Mouse (Mus musculus): Measurements from ENCODE around the gene Sik3. TPM values are rescaled to one million over a fixed set of nuclear protein-coding genes. Genes with fewer than 3 reads are reported as not detected.
A peak's percentile ranks its signal among the peaks of the same experiment; 100 is the strongest.

Gene Sik3
- polyA plus RNA-seq, 2 experiments: 13.7 to 23.9 TPM

- Histone ChIP-seq H3K9me3 (ENCODE audit: control insufficient read depth, low read length) (no peaks in the 10 kb centered on the region), H3K4me1 (ENCODE audit: control insufficient read depth, insufficient read depth, low read length) (peaks cover 7% of the 10 kb centered on the region; the same call in 1 of the 2 replicates), H3K4me2 (replicated peaks; ENCODE audit: low read depth, low read length, severe bottlenecking) (no peak overlapping the region), H3K36me3 (ENCODE audit: control insufficient read depth, insufficient read depth, low read length) (no peaks in the 10 kb centered on the region), H3K27ac (replicated peaks; ENCODE audit: low read depth, low read length) (no peak overlapping the region), H3K4me3 (replicated peaks; ENCODE audit: low read length) (no peak overlapping the region), H3K9ac (ENCODE audit: low read depth, low read length, severe bottlenecking) (no peak overlapping the region), H3K27me3 (ENCODE audit: control insufficient read depth, insufficient read depth, low read length) (no peaks in the 10 kb centered on the region)
- DNase-seq (ENCODE audit: low spot score): no peak
- ATAC-seq (ENCODE audit: low FRiP score, low read depth): no peak
- TF ChIP-seq POLR2A (IDR thresholded peaks at IDR 0.05; ENCODE audit: borderline replicate concordance, extremely low read depth, insufficient read depth, insufficient read length): no peak
- 92% methylated on average over 6 of the region's 6 CpGs for WGBS
Observed at GRCm38 (mm10) chr9:46092633-46093032, 80.0 kb downstream of the Sik3 start.

GRCm38 (mm10) chr9:46098360-46098985 lies 85.9 kb downstream of the Sik3 start:
- Histone ChIP-seq H3K27ac (replicated peaks; ENCODE audit: low read depth, low read length) (no peak overlapping the region), H3K27me3 (ENCODE audit: control insufficient read depth, insufficient read depth, low read length) (no peaks in the 10 kb centered on the region), H3K4me3 (replicated peaks; ENCODE audit: low read length) (no peak overlapping the region), H3K4me2 (replicated peaks; ENCODE audit: low read depth, low read length, severe bottlenecking) (no peak overlapping the region), H3K36me3 (ENCODE audit: control insufficient read depth, insufficient read depth, low read length) (no peaks in the 10 kb centered on the region), H3K9me3 (ENCODE audit: control insufficient read depth, low read length) (no peaks in the 10 kb centered on the region), H3K9ac (ENCODE audit: low read depth, low read length, severe bottlenecking) (no peak overlapping the region), H3K4me1 (ENCODE audit: control insufficient read depth, insufficient read depth, low read length) (peaks cover 20% of the 10 kb centered on the region)
- ATAC-seq (ENCODE audit: low FRiP score, low read depth) (no peak), DNase-seq (ENCODE audit: low spot score) (no peak)
- no peak for TF ChIP-seq POLR2A (IDR thresholded peaks at IDR 0.05; ENCODE audit: borderline replicate concordance, extremely low read depth, insufficient read depth, insufficient read length)
- 62% methylated on average over 15 of the region's 15 CpGs for WGBS

- H3K4me3 ChIP-seq (replicated peaks; ENCODE audit: low read length): no peak overlapping the region
- no peak for ATAC-seq (ENCODE audit: low FRiP score, low read depth)
- H3K27ac ChIP-seq (replicated peaks; ENCODE audit: low read depth, low read length): no peak overlapping the region
- no peak overlapping the region for H3K9ac ChIP-seq (ENCODE audit: low read depth, low read length, severe bottlenecking)
- no peak for DNase-seq (ENCODE audit: low spot score)
- H3K4me1 ChIP-seq (ENCODE audit: control insufficient read depth, insufficient read depth, low read length): peaks cover 20% of the 10 kb centered on the region
- WGBS: 71% methylated on average over 5 of the region's 5 CpGs
- no peaks in the 10 kb centered on the region for H3K36me3 ChIP-seq (ENCODE audit: control insufficient read depth, insufficient read depth, low read length)
- no peaks in the 10 kb centered on the region for H3K9me3 ChIP-seq (ENCODE audit: control insufficient read depth, low read length)
- no peak overlapping the region for H3K4me2 ChIP-seq (replicated peaks; ENCODE audit: low read depth, low read length, severe bottlenecking)
- H3K27me3 ChIP-seq (ENCODE audit: control insufficient read depth, insufficient read depth, low read length): no peaks in the 10 kb centered on the region
- TF ChIP-seq POLR2A (IDR thresholded peaks at IDR 0.05; ENCODE audit: borderline replicate concordance, extremely low read depth, insufficient read depth, insufficient read length): no peak
Observed at GRCm38 (mm10) chr9:46099107-46099506, 86.5 kb downstream of the Sik3 start.

GRCm38 (mm10) chr9:46103154-46103553 lies 90.5 kb downstream of the Sik3 start:
- 52% methylated on average over 7 of the region's 7 CpGs for WGBS
- H3K9me3 ChIP-seq (ENCODE audit: control insufficient read depth, low read length): no peaks in the 10 kb centered on the region

GRCm38 (mm10) chr9:46106105-46106504 lies 93.5 kb downstream of the Sik3 start:
- H3K27me3 ChIP-seq (ENCODE audit: control insufficient read depth, insufficient read depth, low read length): no peaks in the 10 kb centered on the region
- 83% methylated on average over 9 of the region's 9 CpGs for WGBS
- ATAC-seq (ENCODE audit: low FRiP score, low read depth) (no peak), DNase-seq (ENCODE audit: low spot score) (no peak)
- H3K4me3 ChIP-seq (replicated peaks; ENCODE audit: low read length): no peak overlapping the region
- no peak overlapping the region for H3K4me2 ChIP-seq (replicated peaks; ENCODE audit: low read depth, low read length, severe bottlenecking)
- H3K9me3 ChIP-seq (ENCODE audit: control insufficient read depth, low read length): no peaks in the 10 kb centered on the region
- TF ChIP-seq POLR2A (IDR thresholded peaks at IDR 0.05; ENCODE audit: borderline replicate concordance, extremely low read depth, insufficient read depth, insufficient read length): no peak
- no peak overlapping the region for H3K27ac ChIP-seq (replicated peaks; ENCODE audit: low read depth, low read length)
- H3K4me1 ChIP-seq (ENCODE audit: control insufficient read depth, insufficient read depth, low read length): peaks cover 12% of the 10 kb centered on the region
- H3K9ac ChIP-seq (ENCODE audit: low read depth, low read length, severe bottlenecking): no peak overlapping the region
- H3K36me3 ChIP-seq (ENCODE audit: control insufficient read depth, insufficient read depth, low read length): no peaks in the 10 kb centered on the region

More at GRCm38 (mm10) chr9:46103154-46103553, 90.5 kb downstream of the Sik3 start:
- H3K27me3 ChIP-seq (ENCODE audit: control insufficient read depth, insufficient read depth, low read length): no peaks in the 10 kb centered on the region
- ATAC-seq (ENCODE audit: low FRiP score, low read depth) (peak; percentile 68), DNase-seq (ENCODE audit: low spot score) (no peak)
- no peak overlapping the region for H3K4me3 ChIP-seq (replicated peaks; ENCODE audit: low read length)
- H3K4me1 ChIP-seq (ENCODE audit: control insufficient read depth, insufficient read depth, low read length): peaks cover 7% of the 10 kb centered on the region
- no peaks in the 10 kb centered on the region for H3K36me3 ChIP-seq (ENCODE audit: control insufficient read depth, insufficient read depth, low read length)
- H3K4me2 ChIP-seq (replicated peaks; ENCODE audit: low read depth, low read length, severe bottlenecking): no peak overlapping the region
- no peak overlapping the region for H3K27ac ChIP-seq (replicated peaks; ENCODE audit: low read depth, low read length)
- no peak overlapping the region for H3K9ac ChIP-seq (ENCODE audit: low read depth, low read length, severe bottlenecking)
- TF ChIP-seq POLR2A (IDR thresholded peaks at IDR 0.05; ENCODE audit: borderline replicate concordance, extremely low read depth, insufficient read depth, insufficient read length): no peak
